Mouse (Mus musculus) midbrain, postnatal 0 days (tissue): Measurements from ENCODE around the gene Pdzrn3. TPM values are rescaled to one million over a fixed set of nuclear protein-coding genes. Genes with fewer than 3 reads are reported as not detected.

Source experiments
- ATAC-seq: fragments of 200-750 bp; cut with Nextera tagmentation; 2 replicates; pipeline ENCODE4 v1.8.0; 2017; ENCODE audit warnings: moderate number of reproducible peaks, mild to moderate bottlenecking, moderate TSS enrichment, moderate library complexity; ENCODE audit not compliant: low FRiP score
- DNase-seq: peaks from one replicate; pipeline ENCODE4 v3.0.0-alpha.2; 2015; ENCODE audit warnings: low spot score
- H3K27ac ChIP-seq: fragments of 300-500 bp; sonication (generic); 2 replicates; pipeline ENCODE4 v1.5.1; 2014; ENCODE audit warnings: low read depth, mild to moderate bottlenecking, low read length, mixed read lengths
- H3K27me3 ChIP-seq: fragments of 300-500 bp; sonication (generic); 2 replicates; pipeline ENCODE4 v1.6.1; 2014; ENCODE audit warnings: low read length, control low read depth, mixed read lengths; ENCODE audit not compliant: insufficient read depth
- H3K36me3 ChIP-seq: fragments of 300-500 bp; sonication (generic); 2 replicates; pipeline ENCODE4 v1.6.1; 2014; ENCODE audit warnings: low read length, control low read depth, mixed read lengths; ENCODE audit not compliant: insufficient read depth
- H3K4me1 ChIP-seq: fragments of 300-500 bp; sonication (generic); 2 replicates; pipeline ENCODE4 v1.6.1; 2014; ENCODE audit warnings: mild to moderate bottlenecking, control low read depth, antibody characterized with exemption, low read length, mixed read lengths; ENCODE audit not compliant: insufficient read depth
- H3K4me2 ChIP-seq: fragments of 300-500 bp; sonication (generic); 2 replicates; pipeline ENCODE4 v1.6.1; 2014; ENCODE audit warnings: low read depth, mild to moderate bottlenecking, low read length, mixed read lengths; ENCODE audit not compliant: poor library complexity, severe bottlenecking
- H3K4me3 ChIP-seq: fragments of 300-500 bp; sonication (generic); 2 replicates; pipeline ENCODE4 v1.5.1; 2014; ENCODE audit warnings: low read depth, mild to moderate bottlenecking, low read length, moderate library complexity
- H3K9ac ChIP-seq: fragments of 300-500 bp; sonication (generic); replicated peaks from 2 replicates; pipeline ENCODE4 v1.6.1; 2014; ENCODE audit warnings: mild to moderate bottlenecking, low read length, moderate library complexity, mixed read lengths; ENCODE audit not compliant: poor library complexity, severe bottlenecking
- H3K9me3 ChIP-seq: fragments of 300-500 bp; sonication (generic); 2 replicates; pipeline ENCODE4 v1.6.1; 2016; ENCODE audit warnings: low read length, control low read depth
- CTCF ChIP-seq: IDR thresholded peaks from 2 replicates; pipeline ENCODE4 v1.5.1; 2016; ENCODE audit warnings: antibody characterized with exemption, mild to moderate bottlenecking
- WGBS: fragments of 180-500 bp; shearing (Covaris S2); extraction: QIAGEN DNeasy Blood & Tissue Kit; methylation state at CpG from one replicate; pipeline ENCODE4 v1.1.7; 2014; 5-methylcytosine and 5-hydroxymethylcytosine counted together
- polyA plus RNA-seq: library from polyadenylated mRNA; unstranded; fragments of >200 nt; fragmentation: Nextera tagmentation; extraction: Ambion mirVana; gene quantifications from 2 replicates; pipeline ENCODE4 v1.2.1, GENCODE M21; 2015
- total RNA-seq: library from RNA; depleted of rRNA; stranded (reverse); fragments of >200 nt; gene quantifications from 2 replicates; pipeline ENCODE4 v1.2.3, GENCODE M21; 2014

The Pdzrn3 gene
- total and polyA plus RNA-seq, 2 experiments from 2014 or later: 10.8 to 27.2 TPM

- Histone ChIP-seq H3K4me3 (no peak overlapping the region), H3K27ac (no peak overlapping the region), H3K27me3 (no peaks in the 10 kb centered on the region), H3K36me3 (no peaks in the 10 kb centered on the region), H3K9me3 (no peaks in the 10 kb centered on the region), H3K9ac (no peak overlapping the region), H3K4me2 (no peak overlapping the region), H3K4me1 (no peaks in the 10 kb centered on the region; the same call in 1 of the 2 replicates)
- ATAC-seq (no peak), DNase-seq (no peak)
- WGBS: 73% methylated on average over 4 of the region's 4 CpGs
- TF ChIP-seq CTCF: no peak
Measured at GRCm38 (mm10) chr6:101218197-101218596, 159.5 kb downstream of the Pdzrn3 start.

DNA sequence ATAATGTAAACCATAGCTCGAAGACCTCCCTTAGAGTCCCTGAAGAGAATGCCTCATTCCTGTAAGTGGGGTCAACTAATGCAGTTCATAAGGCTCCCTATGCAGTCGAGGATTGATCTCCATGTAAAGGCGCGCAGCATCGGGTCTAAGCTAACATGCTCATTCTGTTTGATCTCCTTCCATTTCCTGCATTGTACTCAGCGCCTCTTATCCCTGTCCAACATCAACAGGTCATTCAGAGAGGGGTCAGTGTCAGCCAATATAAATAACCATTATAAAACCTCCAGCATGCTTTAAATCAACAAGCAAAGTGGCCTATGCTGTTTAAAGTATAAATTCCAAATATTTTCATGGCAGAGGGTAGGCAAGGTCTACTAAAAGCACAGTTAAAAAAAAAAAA lies 159.9 kb downstream of the Pdzrn3 start:
- DNase-seq (no peak), ATAC-seq (no peak)
- no peaks in the 10 kb centered on the region for H3K36me3 ChIP-seq
- no peaks in the 10 kb centered on the region; the same call in 1 of the 2 replicates for H3K4me1 ChIP-seq
- H3K4me3 ChIP-seq: no peak overlapping the region
- H3K4me2 ChIP-seq: no peak overlapping the region
- H3K27me3 ChIP-seq: no peaks in the 10 kb centered on the region
- no peaks in the 10 kb centered on the region for H3K9me3 ChIP-seq
- H3K27ac ChIP-seq: no peak overlapping the region
- TF ChIP-seq CTCF: no peak
- 68% methylated on average over 6 of the region's 6 CpGs for WGBS
- H3K9ac ChIP-seq: no peak overlapping the region

DNA sequence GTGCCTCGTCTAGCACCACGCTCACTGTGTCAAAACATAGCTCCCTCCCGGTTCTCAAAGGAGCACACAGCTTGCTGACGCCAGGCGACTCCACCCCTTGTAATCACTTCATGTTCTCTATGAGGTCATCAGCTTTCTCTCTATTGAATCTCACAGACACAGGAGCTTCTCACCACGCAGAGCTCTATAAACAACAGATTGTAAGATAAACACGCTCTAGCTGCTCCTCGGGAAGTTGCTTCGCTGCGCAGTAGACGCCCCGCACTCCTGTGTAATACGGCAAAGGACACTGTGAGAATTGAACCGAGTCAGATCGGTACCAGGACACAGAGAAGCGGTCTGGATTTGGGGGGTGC lies 162.3 kb downstream of the Pdzrn3 start:
- no peaks in the 10 kb centered on the region for H3K9me3 ChIP-seq
- H3K4me1 ChIP-seq: peaks cover 3% of the 10 kb centered on the region; the same call in 1 of the 2 replicates
- no peak for TF ChIP-seq CTCF
- no peak overlapping the region for H3K4me3 ChIP-seq
- DNase-seq (peak; percentile 14), ATAC-seq (no peak)
- no peak overlapping the region for H3K4me2 ChIP-seq
- no peaks in the 10 kb centered on the region for H3K36me3 ChIP-seq
- H3K27ac ChIP-seq: no peak overlapping the region
- H3K9ac ChIP-seq: no peak overlapping the region
- 60% methylated on average over 16 of the region's 16 CpGs for WGBS
- no peaks in the 10 kb centered on the region for H3K27me3 ChIP-seq

GRCm38 (mm10) chr6:101214734-101215435 lies 162.8 kb downstream of the Pdzrn3 start:
- Histone ChIP-seq H3K9ac (no peak overlapping the region), H3K4me3 (no peak overlapping the region), H3K36me3 (no peaks in the 10 kb centered on the region), H3K4me1 (peaks cover 3% of the 10 kb centered on the region; the same call in 1 of the 2 replicates), H3K27ac (no peak overlapping the region), H3K9me3 (no peaks in the 10 kb centered on the region), H3K4me2 (no peak overlapping the region), H3K27me3 (no peaks in the 10 kb centered on the region)
- no peak for TF ChIP-seq CTCF
- WGBS: 83% methylated on average over 8 of the region's 8 CpGs
- DNase-seq: no peak
- no peak for ATAC-seq

DNA sequence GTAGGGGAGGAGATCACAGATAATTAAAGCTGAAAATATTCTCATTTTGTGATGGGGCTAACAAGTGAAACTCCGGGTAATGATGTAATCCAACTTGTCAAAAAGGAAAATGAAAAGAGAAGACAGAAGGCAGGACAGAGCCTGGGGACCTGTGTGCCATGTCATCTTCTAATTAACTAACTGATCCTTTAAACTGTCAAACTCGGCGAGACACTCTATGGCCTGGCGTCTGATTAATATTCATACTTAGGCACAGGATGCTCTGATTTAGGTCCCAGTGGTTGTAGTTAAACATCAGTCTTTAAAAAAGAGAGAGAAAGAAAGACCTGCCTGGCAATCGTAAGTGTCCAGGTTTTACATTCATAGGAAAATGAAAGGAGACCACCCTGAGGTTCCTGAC lies 164.6 kb downstream of the Pdzrn3 start:
- Histone ChIP-seq H3K4me3 (no peak overlapping the region), H3K27ac (no peak overlapping the region), H3K9me3 (no peaks in the 10 kb centered on the region), H3K27me3 (no peaks in the 10 kb centered on the region), H3K4me1 (peaks cover 3% of the 10 kb centered on the region; the same call in 1 of the 2 replicates), H3K9ac (no peak overlapping the region), H3K4me2 (no peak overlapping the region), H3K36me3 (no peaks in the 10 kb centered on the region)
- no peak for DNase-seq
- no peak for TF ChIP-seq CTCF
- WGBS: 53% methylated on average over 5 of the region's 5 CpGs
- ATAC-seq: no peak

DNA sequence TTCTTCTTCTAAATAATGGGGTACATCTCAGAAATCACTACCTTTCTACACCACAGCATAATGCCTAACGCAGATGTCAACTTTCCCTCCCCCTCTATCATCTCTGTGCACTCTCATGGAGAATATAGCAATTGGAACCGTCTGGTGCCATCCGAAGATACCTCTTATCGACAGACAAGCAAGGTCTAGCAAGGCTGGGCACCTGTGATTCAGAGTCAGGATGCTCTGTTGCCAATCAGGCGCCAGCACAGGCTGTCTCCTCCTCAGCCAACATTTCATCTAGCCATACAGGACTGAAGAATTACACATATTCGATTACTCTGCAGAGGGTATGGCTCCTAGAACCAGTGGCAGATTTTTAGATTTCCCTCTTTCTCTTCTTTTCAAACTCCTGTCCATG lies 165.6 kb downstream of the Pdzrn3 start:
- Histone ChIP-seq H3K9ac (no peak overlapping the region), H3K4me2 (no peak overlapping the region), H3K9me3 (no peaks in the 10 kb centered on the region), H3K27me3 (no peaks in the 10 kb centered on the region), H3K36me3 (no peaks in the 10 kb centered on the region), H3K4me1 (peaks cover 3% of the 10 kb centered on the region; the same call in 1 of the 2 replicates), H3K27ac (no peak overlapping the region), H3K4me3 (no peak overlapping the region)
- WGBS: 91% methylated on average over 6 of the region's 6 CpGs
- no peak for DNase-seq
- TF ChIP-seq CTCF: no peak
- no peak for ATAC-seq
